Mouse (Mus musculus): ENCODE data around the gene Pold1.

DNA sequence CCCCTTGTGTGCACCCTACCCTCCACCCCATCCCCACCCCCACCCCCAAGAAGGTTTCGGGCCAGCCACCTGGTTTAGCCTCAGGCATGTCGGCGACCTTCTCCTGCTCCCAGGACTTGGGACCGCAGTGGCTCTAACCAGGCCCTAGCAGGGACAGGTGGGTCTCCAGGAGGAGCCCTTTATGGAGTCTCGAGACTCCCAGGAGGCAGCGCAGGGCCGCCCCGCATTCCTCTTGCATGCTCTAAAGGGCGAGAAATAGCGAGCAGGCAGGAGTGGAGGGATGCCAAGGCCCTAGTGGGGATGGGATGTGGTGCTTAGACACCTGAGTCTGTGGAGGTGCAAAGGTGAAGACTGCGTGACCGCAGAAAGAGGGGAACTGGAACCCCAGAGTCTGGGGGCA, 24.1 kb downstream of the Pold1 start, which contains the start of gene Mybpc2:
- TF ChIP-seq CTCF (IDR thresholded peaks at IDR 0.05; ENCODE audit: borderline replicate concordance, insufficient read depth, low read length) = no peak
- TF ChIP-seq POLR2A (IDR thresholded peaks at IDR 0.05; ENCODE audit: low read depth, low read length) = no peak

All from embryonic fibroblast, embryonic 13.5 days (primary cell).